Mouse (Mus musculus) cerebellum, adult 2 months (tissue): ENCODE results near the gene Fam107b.

Source experiments
- CTCF ChIP-seq: fragments of 200-500 bp; IDR thresholded peaks from 2 replicates; pipeline ENCODE4 v1.5.1; 2011; ENCODE audit warnings: low read depth, mild to moderate bottlenecking, control low read depth, low read length, moderate library complexity, borderline replicate concordance; ENCODE audit not compliant: insufficient read depth
- POLR2A ChIP-seq: fragments of 200-500 bp; IDR thresholded peaks from 2 replicates; pipeline ENCODE4 v1.6.1; 2011; ENCODE audit warnings: low read length, control low read depth, borderline replicate concordance; ENCODE audit not compliant: insufficient read depth

DNA sequence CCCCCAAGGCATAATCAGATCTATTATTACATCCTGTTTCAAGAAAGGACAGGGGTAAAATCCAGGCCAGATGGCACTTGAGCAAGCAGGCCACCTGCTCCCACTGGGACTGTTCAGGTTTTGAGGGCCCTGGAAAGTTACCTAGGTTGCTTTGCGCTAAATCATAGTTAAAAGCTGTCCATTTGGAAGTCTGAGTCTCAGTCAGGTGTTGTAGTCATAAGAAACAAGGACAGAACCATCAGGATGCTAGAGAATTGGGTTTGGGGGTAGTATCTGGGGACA is 20.6 kb downstream of the Fam107b start:
- no peak for TF ChIP-seq POLR2A
- TF ChIP-seq CTCF, result no peak
